Mouse (Mus musculus): ENCODE measurements at regions not wholly inside any gene's neighbourhood (a gene's known extent, or its start where the extent isn't known, plus 50 kb on each side); places are given as distances from the start of the nearest gene placed in this dataset.

- DNase-seq (ENCODE audit: low spot score) = no peak
Measured at GRCm38 (mm10) chr14:28626951-28627350, 122.4 kb downstream of the Wnt5a start.

DNA sequence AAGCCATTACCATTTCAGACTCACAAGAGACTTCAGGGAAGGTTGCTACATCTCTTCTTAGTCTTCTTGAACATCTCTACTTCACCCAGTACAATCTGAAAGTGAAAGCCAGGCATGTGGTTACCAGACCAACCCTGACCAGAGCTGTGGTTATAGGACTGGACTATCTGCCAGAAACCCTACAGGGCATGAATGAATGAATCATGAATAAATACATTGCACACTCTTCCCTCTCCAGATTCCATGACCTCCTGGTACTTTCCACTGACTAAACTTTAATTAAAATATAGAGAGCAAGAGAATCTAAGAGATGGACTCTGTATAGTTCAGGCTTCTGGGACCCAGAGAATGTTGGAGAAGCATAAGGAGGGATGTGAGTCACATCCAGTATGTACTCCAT is 130.6 kb downstream of the Wnt5a start:
- no peak for DNase-seq (ENCODE audit: low spot score)

GRCm38 (mm10) chr14:28639056-28639455 is 134.5 kb downstream of the Wnt5a start:
- DNase-seq (ENCODE audit: low spot score) = peak; percentile 20

- DNase-seq (ENCODE audit: low spot score) = no peak
Measured at GRCm38 (mm10) chr14:28645807-28646206, 141.3 kb downstream of the Wnt5a start.

DNA sequence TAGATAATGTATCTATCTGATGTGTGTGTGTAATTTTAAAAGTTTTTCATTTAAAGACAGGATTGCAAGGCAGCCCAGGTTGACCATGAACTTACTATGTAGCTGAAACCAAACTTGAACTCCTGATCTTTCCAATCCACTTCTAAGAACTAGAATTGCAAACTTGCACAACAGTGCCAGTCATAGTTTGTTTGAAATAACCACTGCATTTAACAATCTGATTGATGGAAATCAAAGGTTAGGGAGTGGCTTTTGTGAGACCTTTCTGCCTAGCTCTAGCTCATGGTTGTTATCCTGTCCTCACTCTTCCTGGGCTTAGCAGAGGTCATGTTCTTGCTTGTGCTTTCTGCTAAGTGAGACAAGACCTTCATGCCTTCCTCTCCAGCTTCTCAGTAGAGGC is 144.9 kb downstream of the Wnt5a start:
- no peak for DNase-seq (ENCODE audit: low spot score)

GRCm38 (mm10) chr14:28653059-28653930 is 148.7 kb downstream of the Wnt5a start:
- DNase-seq (ENCODE audit: low spot score) = no peak

DNA sequence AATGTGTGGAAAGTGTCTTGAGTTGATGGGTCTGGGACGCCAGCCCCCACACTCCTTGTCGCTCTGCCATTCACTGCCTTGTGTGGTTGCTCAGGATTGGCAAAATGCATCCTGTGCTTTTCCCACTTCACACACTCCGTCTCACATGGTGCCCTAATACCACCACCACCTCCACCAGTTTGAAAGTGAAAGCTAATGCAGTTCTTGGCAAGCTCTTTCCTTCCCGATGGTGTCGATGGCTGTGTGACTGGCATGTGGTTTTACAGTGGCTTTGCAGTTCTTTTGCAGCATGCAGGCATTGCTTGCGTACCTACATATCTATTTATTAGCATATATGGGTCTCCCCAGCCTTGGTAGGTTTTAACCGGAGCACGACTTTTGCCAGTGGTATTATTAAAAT is 152.7 kb downstream of the Wnt5a start:
- DNase-seq (ENCODE audit: low spot score) = no peak

DNA sequence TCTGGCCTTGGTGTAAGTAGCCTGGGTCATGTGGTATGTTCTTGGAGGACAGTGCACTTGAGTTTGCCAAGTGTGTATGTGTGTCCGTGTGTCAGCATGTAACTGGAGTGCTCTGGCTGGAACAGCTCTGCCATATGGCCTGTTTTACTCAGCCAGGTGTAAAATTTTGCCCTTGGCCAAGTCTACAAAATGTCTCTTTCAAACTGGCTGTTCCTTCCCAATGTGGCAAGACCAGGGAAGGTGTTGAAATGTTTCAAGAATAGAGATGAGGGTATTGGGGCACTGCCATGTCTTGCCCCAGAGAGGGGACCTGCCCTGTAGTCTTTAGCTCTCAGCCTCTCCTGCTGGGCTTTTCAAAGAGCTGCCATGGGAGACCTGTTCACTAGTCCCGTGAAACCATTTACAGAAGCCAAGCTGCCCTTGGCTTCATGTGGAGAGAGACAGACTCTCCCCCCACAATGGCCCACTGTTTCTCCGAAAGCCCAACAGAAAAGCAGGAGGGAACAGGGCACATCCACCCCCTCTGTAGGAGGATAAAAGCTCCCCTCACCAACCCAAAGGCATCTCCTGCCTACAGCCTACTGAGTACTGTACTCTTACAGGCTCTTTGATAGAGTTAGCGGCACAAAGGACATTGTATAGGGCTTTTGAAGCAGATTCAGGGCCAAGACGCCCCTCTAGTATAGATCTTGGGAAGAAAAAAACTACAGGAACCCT is 156.5 kb downstream of the Wnt5a start:
- DNase-seq (ENCODE audit: low spot score) = no peak

GRCm38 (mm10) chr14:28663316-28663715 is 158.8 kb downstream of the Wnt5a start:
- DNase-seq (ENCODE audit: low spot score) = no peak

- DNase-seq (ENCODE audit: low spot score) = no peak
Measured at GRCm38 (mm10) chr14:28664121-28664520, 159.6 kb downstream of the Wnt5a start.

DNA sequence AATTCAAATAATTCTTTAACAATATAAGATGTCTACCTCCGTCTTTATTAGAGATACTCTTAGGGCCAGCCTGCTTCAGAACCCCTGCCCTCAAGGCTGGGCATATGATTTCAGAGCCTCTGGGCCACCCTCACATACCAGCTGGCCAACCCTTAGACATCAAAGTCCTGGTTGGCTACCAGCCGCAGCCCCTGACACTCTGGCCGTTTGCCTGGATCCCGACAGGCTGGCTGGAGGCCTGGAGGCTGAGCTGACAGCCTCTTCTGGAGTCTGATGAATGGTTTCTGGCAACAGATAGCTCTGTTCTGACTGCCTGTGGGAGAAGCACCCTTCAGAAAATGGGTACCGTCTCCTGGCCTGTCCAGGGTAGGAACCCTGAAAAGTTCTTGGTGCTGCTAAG is 170.9 kb downstream of the Wnt5a start:
- DNase-seq (ENCODE audit: low spot score) = peak; percentile 47

GRCm38 (mm10) chr14:28699780-28700179 is 195.2 kb downstream of the Wnt5a start:
- no peak for DNase-seq (ENCODE audit: low spot score)

GRCm38 (mm10) chr14:28704729-28705128 is 200.2 kb downstream of the Wnt5a start:
- DNase-seq (ENCODE audit: low spot score) = no peak

DNA sequence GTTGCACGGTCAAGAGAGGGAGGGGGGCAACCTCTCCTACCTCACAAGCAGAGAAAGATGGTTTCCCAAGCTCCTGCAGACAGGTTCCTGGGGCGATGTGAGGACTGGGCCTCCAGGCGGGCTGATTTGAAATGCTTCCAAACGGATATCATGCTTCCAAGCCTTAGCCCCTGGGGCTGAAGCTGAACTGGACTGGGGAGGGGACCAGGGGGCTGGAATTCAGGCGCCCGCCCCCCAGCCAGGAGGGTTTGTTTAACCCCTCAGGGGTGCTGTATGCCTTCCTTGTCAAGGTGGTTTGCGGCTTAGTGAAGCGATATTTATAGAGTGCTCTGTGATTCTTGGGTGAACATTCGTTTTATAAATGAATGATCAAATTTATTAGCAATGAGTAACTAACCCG is 210.0 kb downstream of the Wnt5a start:
- DNase-seq (ENCODE audit: low spot score) = no peak

DNA sequence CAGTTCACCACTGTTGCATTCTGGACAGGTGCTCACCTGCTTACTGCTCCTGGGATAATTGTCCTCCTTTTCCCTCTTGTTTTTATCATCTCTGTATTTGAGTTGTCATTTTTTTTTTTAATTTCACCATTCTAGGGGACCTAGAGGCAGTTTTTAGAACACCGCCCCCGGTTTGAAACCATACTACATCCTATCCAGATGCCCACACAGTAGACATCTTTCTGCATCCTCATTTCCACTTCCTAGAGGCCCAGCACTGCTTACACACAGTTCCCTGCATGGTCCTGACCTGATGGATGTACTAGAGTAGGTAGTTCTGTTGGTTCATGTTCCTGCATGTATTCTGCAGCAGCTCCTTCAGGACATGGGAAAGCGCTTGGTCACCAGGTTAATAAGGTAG is 216.0 kb downstream of the Wnt5a start:
- no peak for DNase-seq (ENCODE audit: low spot score)

- no peak for DNase-seq (ENCODE audit: low spot score)
Measured at GRCm38 (mm10) chr14:28725666-28726065, 221.1 kb downstream of the Wnt5a start.

GRCm38 (mm10) chr14:28733496-28733895 is 228.9 kb downstream of the Wnt5a start:
- no peak for DNase-seq (ENCODE audit: low spot score)

DNA sequence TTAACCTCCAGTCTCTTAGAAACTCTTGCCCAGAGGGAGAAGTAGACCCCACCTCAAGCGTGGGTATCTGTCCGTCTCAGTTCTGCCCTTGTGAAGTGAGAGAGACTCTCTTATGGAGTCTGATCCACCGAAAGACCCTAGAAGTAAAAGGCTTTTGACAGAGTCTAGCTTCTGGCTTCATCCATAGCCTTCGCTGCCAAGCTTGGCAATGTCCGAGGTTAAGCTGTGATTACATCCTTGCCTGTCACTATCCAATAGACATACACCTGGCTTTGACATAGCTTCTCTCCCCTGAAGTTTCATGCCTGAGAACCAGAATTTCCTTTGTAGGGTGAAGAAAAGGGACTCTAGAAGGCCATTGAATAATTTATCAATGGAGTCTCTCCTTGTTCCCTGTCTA is 230.9 kb downstream of the Wnt5a start:
- DNase-seq (ENCODE audit: low spot score) = no peak

DNA sequence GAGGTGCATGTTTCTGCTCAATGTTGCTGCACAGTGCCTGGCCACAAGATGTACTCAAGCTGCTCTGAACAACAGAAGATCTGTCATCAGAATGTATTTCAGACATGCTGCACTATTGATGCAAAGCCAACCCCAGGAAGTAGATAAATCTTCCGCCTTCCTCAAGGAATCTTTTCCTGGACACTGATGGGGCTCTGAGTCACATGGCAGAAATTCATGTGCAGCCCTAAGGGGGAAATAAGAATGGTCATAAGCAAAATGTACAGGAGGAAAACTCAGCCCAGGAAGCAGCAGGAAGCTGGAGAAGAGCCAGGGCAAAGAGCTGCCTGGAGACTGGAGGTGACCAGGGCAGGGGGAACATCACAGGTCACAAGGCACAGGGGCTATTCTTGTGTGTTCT is 235.5 kb downstream of the Wnt5a start:
- DNase-seq (ENCODE audit: low spot score) = no peak

DNA sequence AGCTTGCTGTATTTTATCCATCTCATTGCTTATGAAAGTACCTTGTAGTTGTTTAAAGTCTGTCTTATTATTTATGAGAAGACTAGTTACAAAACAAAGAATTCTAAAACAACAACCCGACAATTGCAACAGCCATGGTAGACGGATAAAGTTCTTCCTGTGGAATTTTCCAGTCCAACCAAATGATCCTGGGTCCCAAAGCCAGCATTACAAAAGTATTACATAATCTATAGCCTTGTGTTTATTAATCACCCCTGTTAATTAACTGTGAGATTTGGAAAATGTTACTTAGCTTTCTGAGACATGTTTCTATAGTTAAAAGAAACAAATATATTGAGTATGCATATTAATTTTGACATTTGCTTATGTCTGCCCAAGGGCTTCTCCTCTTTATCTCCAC is 236.9 kb downstream of the Wnt5a start:
- DNase-seq (ENCODE audit: low spot score) = no peak

DNA sequence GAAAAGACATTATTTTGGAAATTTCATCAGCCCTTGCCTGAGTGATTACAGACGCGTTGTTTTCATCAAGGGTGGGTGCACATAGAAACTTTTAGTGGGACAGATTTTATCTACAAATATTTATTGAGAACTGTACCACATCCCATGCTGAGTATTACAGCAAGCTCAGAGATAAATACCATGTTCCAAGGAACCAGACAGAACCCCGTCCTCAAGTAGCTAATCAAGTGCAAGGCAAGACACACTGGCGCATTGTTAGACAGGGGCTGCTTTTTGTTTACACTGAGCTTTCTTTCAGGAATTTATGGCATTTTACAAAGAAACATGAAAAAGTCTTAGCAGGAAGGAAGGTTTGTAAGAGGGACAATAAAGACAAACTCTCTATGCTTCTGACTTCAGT is 239.1 kb downstream of the Wnt5a start:
- no peak for DNase-seq (ENCODE audit: low spot score)

DNA sequence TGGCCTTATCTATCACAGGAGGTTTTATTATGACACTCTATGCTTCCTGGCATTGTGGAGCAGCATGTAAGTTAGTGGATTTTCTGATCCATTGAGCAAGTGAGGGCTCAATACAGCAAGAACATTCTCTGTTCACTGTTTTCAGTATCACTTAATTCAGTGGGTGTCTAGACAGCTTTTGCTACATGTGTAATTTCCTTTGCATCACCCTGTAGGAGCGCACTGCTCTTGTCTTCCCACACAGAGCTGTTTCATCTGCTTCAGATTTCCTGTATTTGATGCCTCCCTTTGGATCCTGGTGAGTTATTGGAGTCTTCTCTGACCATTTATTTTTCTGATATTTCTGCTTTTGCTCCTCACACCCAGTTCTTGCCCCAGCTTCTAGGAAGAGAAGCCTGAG is 245.8 kb downstream of the Wnt5a start:
- no peak for DNase-seq (ENCODE audit: low spot score)

DNA sequence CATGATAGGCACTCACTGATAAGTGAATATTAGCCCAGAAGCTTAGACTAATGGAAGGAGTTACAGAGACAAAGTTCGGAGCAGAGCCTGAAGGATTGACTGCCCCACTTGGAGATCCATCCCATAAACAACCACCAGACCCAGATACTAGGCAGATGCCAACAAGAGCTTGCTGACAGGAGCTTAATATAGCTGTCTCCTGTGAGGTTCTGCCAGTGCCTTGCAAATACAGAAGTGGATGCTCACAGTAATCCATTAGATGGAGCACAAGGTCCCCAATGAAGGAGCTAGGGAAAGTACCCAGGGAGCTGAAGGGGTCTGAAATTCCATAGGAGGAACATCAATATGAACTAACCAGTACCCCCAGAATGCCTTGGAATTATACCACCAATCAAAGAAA is 252.8 kb upstream of the Lrtm1 start:
- no peak for DNase-seq (ENCODE audit: low spot score)

DNA sequence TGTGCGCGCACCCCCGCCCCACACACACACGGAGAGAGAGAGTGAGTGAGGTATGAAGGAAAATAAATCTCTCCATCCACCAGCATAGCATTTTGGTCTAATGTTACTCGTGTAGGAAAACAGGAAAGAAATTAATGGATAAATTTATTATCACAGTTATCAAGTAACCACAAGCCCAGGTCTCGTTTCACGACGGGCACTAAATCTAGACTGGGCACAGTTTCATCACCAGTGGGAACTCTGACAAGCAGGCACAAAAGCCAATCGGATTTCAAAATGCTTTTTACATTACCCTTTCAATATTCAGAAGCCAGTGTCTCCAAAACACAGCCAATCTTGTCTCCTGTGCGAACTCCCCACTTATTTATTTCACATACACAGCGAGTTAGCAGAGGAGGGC is 244.9 kb upstream of the Lrtm1 start:
- DNase-seq (ENCODE audit: low spot score) = no peak
